In genomic region chr6:84883720-84884119, GRCm38 (mm10) we compare ENCODE assay signal across 19 mouse cellular contexts.
"Had no signal": no experiment of that assay in that cellular context is flagged by ENCODE, and none has a peak within 500 bp of the region (broad histone marks: within the 10 kb centered on the region; RNA-seq: fewer than 3 reads in every experiment).

No protein-coding gene starts in this region.

- H3K4me1 ChIP-seq: kidney, embryonic 15.5 days; limb, embryonic 13.5 days; midbrain, embryonic 12.5 days; midbrain, embryonic 15.5 days; neural tube, embryonic 13.5 days; stomach, embryonic 15.5 days had no signal

- H3K9me3 ChIP-seq: kidney, embryonic 15.5 days; limb, embryonic 10.5 days; limb, embryonic 13.5 days; midbrain, embryonic 12.5 days; midbrain, embryonic 15.5 days; neural tube, embryonic 13.5 days; stomach, embryonic 15.5 days had no signal

- ATAC-seq: midbrain, embryonic 15.5 days had no signal

- H3K4me2 ChIP-seq: kidney, embryonic 15.5 days; limb, embryonic 13.5 days; lung, embryonic 14.5 days; midbrain, embryonic 12.5 days; midbrain, embryonic 15.5 days; neural tube, embryonic 13.5 days; stomach, embryonic 15.5 days had no signal

- DNase-seq: kidney, adult 11 months; kidney, adult 8-10 months; kidney, postnatal 10 days; kidney, postnatal 4 days; layer of hippocampus, adult 9-11 months; retina, postnatal 1 day; right cerebral cortex, postnatal 25 days; spleen, adult 18-20 months; thymus, postnatal 25 days had no signal

- H3K36me3 ChIP-seq: kidney, embryonic 15.5 days; limb, embryonic 10.5 days; limb, embryonic 13.5 days; midbrain, embryonic 12.5 days; midbrain, embryonic 15.5 days; neural tube, embryonic 13.5 days; stomach, embryonic 15.5 days had no signal

- H3K9ac ChIP-seq: kidney, embryonic 15.5 days; limb, embryonic 13.5 days; lung, embryonic 14.5 days; midbrain, embryonic 12.5 days; midbrain, embryonic 15.5 days; neural tube, embryonic 13.5 days; stomach, embryonic 15.5 days had no signal

- H3K27me3 ChIP-seq: kidney, embryonic 15.5 days; limb, embryonic 13.5 days; midbrain, embryonic 12.5 days; midbrain, embryonic 15.5 days; neural tube, embryonic 13.5 days; stomach, embryonic 15.5 days had no signal

- H3K27ac ChIP-seq: kidney, embryonic 15.5 days; limb, embryonic 13.5 days; macrophage; midbrain, embryonic 12.5 days; midbrain, embryonic 15.5 days; neural tube, embryonic 13.5 days; stomach, embryonic 15.5 days had no signal

- H3K4me3 ChIP-seq: kidney, embryonic 15.5 days; limb, embryonic 10.5 days; limb, embryonic 13.5 days; midbrain, embryonic 12.5 days; midbrain, embryonic 15.5 days; myocyte; neural tube, embryonic 13.5 days; stomach, embryonic 15.5 days had no signal
